Mouse (Mus musculus): ENCODE measurements around the gene Stfa2l1. TPM values are rescaled to one million over a fixed set of nuclear protein-coding genes. Genes with fewer than 3 reads are reported as not detected.
"Not testable (repeated sequence)": the region's sequence is repeated elsewhere in the genome, so short reads cannot be mapped to it uniquely, and the experiment has no call there.

Gene Stfa2l1
- polyA plus RNA-seq, 1 experiment from 2014 or later, result 1.6 TPM

DNA sequence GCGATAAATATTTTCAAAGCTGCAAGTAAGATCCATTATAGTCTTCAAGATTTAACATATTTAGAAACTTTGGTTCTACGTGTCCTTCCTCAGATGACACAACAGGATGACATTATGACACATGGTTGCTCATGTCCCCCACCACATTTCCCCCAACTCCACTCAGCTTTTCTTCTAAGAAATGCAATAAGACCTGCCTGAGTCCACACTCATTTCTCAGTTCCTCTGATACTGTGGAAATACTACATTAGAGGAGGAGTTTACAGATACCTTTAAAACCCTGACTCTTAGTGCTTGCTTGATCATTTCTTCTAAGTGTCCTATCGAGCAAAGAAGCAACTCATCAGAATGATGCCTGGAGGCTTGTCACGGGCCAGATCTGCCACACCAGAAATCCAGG is 27.3 kb downstream of the Stfa2l1 start, which contains the start of gene Gm5483:
TSS of gene Gm5483 (plus strand) at position 301 of the 400 bp plus-strand sequence.
- not testable (repeated sequence) for H3K36me3 ChIP-seq (ENCODE audit: control insufficient read depth, insufficient read depth, low read length); H3K9me3 ChIP-seq (ENCODE audit: control insufficient read depth, low read length); H3K4me3 ChIP-seq (ENCODE audit: low read depth, low read length); H3K27me3 ChIP-seq (replicated peaks; ENCODE audit: control insufficient read depth, insufficient read depth, low read length); DNase-seq (ENCODE audit: low spot score); H3K4me1 ChIP-seq (ENCODE audit: control insufficient read depth, insufficient read depth, low read length); H3K9ac ChIP-seq (ENCODE audit: low read depth, low read length); H3K27ac ChIP-seq (replicated peaks; ENCODE audit: low read depth, low read length); H3K4me2 ChIP-seq (ENCODE audit: low read depth, low read length); ATAC-seq (ENCODE audit: low read depth)
- WGBS, result 71% methylated on average over 4 of the region's 4 CpGs

DNA sequence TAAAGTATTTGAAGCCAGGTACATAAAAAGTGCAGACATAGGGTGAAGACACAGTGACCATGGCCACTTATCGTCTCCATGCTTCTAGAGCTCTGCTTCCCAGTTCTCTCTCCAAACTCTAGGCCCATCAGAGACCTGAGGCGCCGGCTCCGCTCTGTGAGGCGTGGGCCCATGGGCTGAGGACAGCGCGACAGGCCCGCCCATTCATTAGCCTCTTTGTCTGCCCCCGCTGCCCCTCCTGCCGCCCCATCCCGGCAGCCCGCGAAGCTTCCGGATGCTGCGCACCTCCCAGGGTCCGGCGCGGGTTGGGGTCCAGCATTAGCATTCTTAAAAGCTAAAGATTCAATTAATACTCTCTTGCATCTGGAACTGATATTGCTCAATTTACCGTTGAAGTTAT is 42.6 kb downstream of the Stfa2l1 start:
- 57% methylated on average over 19 of the region's 19 CpGs for WGBS
- DNase-seq (ENCODE audit: low spot score), result no peak
- H3K36me3 ChIP-seq (ENCODE audit: control insufficient read depth, insufficient read depth, low read length), result no peaks in the 10 kb centered on the region
- H3K27me3 ChIP-seq (replicated peaks; ENCODE audit: control insufficient read depth, insufficient read depth, low read length), result no peaks in the 10 kb centered on the region
- H3K9me3 ChIP-seq (ENCODE audit: control insufficient read depth, low read length), result no peaks in the 10 kb centered on the region
- peak overlapping the region; percentile 15; the same call in 1 of the 2 replicates for H3K4me2 ChIP-seq (ENCODE audit: low read depth, low read length)
- ATAC-seq (ENCODE audit: low read depth), result no peak
- no peaks in the 10 kb centered on the region for H3K4me1 ChIP-seq (ENCODE audit: control insufficient read depth, insufficient read depth, low read length)
- H3K27ac ChIP-seq (replicated peaks; ENCODE audit: low read depth, low read length), result no peak overlapping the region
- no peak overlapping the region for H3K9ac ChIP-seq (ENCODE audit: low read depth, low read length)
- no peak overlapping the region for H3K4me3 ChIP-seq (ENCODE audit: low read depth, low read length)

DNA sequence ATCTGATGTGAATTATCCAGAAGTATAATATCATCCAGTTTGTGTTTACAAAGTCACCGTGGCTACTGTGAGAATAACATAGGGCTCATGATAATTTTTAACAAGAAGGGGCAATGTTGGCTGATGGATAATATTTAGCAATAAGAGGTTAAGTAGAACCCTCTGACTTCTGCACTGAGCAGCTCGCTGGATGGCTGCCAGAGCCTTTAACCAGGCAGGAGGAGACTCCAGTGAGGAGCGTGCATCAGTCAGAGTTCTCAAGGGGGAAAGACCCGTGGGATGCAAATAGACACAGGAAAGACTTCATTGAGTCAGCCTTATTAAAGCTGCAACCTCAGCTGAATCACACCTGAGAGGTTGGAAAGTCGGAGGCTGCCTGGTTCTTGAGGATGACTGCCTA is 47.2 kb downstream of the Stfa2l1 start:
- ATAC-seq (ENCODE audit: low read depth) (no peak; the same call in 1 of the 2 replicates), DNase-seq (ENCODE audit: low spot score) (peak; percentile 43)
- Histone ChIP-seq H3K9ac (ENCODE audit: low read depth, low read length) (no peak overlapping the region), H3K4me3 (ENCODE audit: low read depth, low read length) (no peak overlapping the region), H3K36me3 (ENCODE audit: control insufficient read depth, insufficient read depth, low read length) (no peaks in the 10 kb centered on the region), H3K9me3 (ENCODE audit: control insufficient read depth, low read length) (no peaks in the 10 kb centered on the region), H3K4me2 (ENCODE audit: low read depth, low read length) (no peak overlapping the region), H3K4me1 (ENCODE audit: control insufficient read depth, insufficient read depth, low read length) (no peaks in the 10 kb centered on the region), H3K27ac (replicated peaks; ENCODE audit: low read depth, low read length) (no peak overlapping the region), H3K27me3 (replicated peaks; ENCODE audit: control insufficient read depth, insufficient read depth, low read length) (no peaks in the 10 kb centered on the region)
- WGBS, result 62% methylated on average over 5 of the region's 5 CpGs

GRCm38 (mm10) chr16:36205684-36206083 is 49.1 kb downstream of the Stfa2l1 start:
- not testable (repeated sequence) for ATAC-seq (ENCODE audit: low read depth); DNase-seq (ENCODE audit: low spot score); H3K36me3 ChIP-seq (ENCODE audit: control insufficient read depth, insufficient read depth, low read length); H3K4me1 ChIP-seq (ENCODE audit: control insufficient read depth, insufficient read depth, low read length); H3K4me3 ChIP-seq (ENCODE audit: low read depth, low read length); H3K9ac ChIP-seq (ENCODE audit: low read depth, low read length); H3K27ac ChIP-seq (replicated peaks; ENCODE audit: low read depth, low read length); H3K9me3 ChIP-seq (ENCODE audit: control insufficient read depth, low read length); H3K27me3 ChIP-seq (replicated peaks; ENCODE audit: control insufficient read depth, insufficient read depth, low read length); H3K4me2 ChIP-seq (ENCODE audit: low read depth, low read length)
- 34% methylated on average over 2 of the region's 2 CpGs for WGBS

DNA sequence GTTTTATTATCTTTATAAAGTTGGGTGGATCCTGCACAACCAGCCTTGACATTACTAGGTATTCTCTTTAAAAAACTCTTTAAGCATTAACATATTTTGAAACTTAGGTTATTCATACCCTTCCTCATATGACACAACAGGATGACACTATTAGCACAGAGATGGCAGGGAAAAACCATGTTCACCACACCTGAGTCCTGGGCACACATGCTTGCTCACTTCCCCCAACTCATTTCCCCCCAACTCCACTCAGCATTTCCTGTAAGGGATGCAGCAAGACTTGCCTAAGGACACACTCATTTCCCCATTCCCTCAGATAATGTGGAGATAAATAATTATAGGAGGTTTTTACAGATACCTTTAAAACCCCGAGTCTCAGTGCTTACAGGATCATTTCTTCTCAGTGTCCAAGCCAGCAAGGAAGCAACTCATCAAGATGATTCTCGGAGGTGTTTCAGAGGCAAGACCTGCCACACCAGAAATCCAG is 53.4 kb downstream of the Stfa2l1 start, which contains the start of gene Gm5416:
TSS of gene Gm5416 (plus strand) at position 437 of the 487 bp plus-strand sequence.
- Histone ChIP-seq H3K9me3 (ENCODE audit: control insufficient read depth, low read length) (no peaks in the 10 kb centered on the region), H3K4me2 (ENCODE audit: low read depth, low read length) (no peak within 1 kb of the TSS), H3K27ac (replicated peaks; ENCODE audit: low read depth, low read length) (no peak within 1 kb of the TSS), H3K36me3 (ENCODE audit: control insufficient read depth, insufficient read depth, low read length) (no peaks in the 10 kb centered on the region), H3K9ac (ENCODE audit: low read depth, low read length) (no peak within 1 kb of the TSS), H3K4me1 (ENCODE audit: control insufficient read depth, insufficient read depth, low read length) (no peaks in the 10 kb centered on the region), H3K27me3 (replicated peaks; ENCODE audit: control insufficient read depth, insufficient read depth, low read length) (no peaks in the 10 kb centered on the region), H3K4me3 (ENCODE audit: low read depth, low read length) (no peak within 1 kb of the TSS)
- DNase-seq (ENCODE audit: low spot score), result no peak
- 80% methylated on average over 2 of the region's 2 CpGs for WGBS
- no peak for ATAC-seq (ENCODE audit: low read depth)

Other genes with a start within 250 kb of the Stfa2l1 start
- gene Parp9, start 218.3 kb upstream of the Stfa2l1 start, polyA plus RNA-seq (2014; fragmentation: Nextera tagmentation; extraction: Ambion mirVana), result 5.4 and 6.1 TPM in 2 replicates
- gene Dtx3l, start 217.7 kb upstream of the Stfa2l1 start, polyA plus RNA-seq (2014; fragmentation: Nextera tagmentation; extraction: Ambion mirVana), result 4.3 and 4.5 TPM in 2 replicates
- gene Kpna1, start 178.1 kb upstream of the Stfa2l1 start, polyA plus RNA-seq (2014; fragmentation: Nextera tagmentation; extraction: Ambion mirVana), result 40.4 and 42.0 TPM in 2 replicates
- gene Wdr5b, start 115.6 kb upstream of the Stfa2l1 start, polyA plus RNA-seq (2014; fragmentation: Nextera tagmentation; extraction: Ambion mirVana), result 9.7 and 12.2 TPM in 2 replicates
- 378 and 432 TPM in 2 replicates for gene Fam162a, start 85.2 kb upstream of the Stfa2l1 start, polyA plus RNA-seq (2014; fragmentation: Nextera tagmentation; extraction: Ambion mirVana)
- gene Ccdc58, start 85.1 kb upstream of the Stfa2l1 start, polyA plus RNA-seq (2014; fragmentation: Nextera tagmentation; extraction: Ambion mirVana), result 68.9 and 69.6 TPM in 2 replicates
- 2.3 and 3.6 TPM in 2 replicates for gene Csta1, start 25.6 kb upstream of the Stfa2l1 start, polyA plus RNA-seq (2014; fragmentation: Nextera tagmentation; extraction: Ambion mirVana)
- 5.2 and 5.4 TPM in 2 replicates for gene Gm5483, start 27.4 kb downstream of the Stfa2l1 start, polyA plus RNA-seq (2014; fragmentation: Nextera tagmentation; extraction: Ambion mirVana)
- not detected in 2 replicates for gene Gm5416, start 53.6 kb downstream of the Stfa2l1 start, polyA plus RNA-seq (2014; fragmentation: Nextera tagmentation; extraction: Ambion mirVana)
- gene 2010005H15Rik, start 64.7 kb downstream of the Stfa2l1 start, polyA plus RNA-seq (2014; fragmentation: Nextera tagmentation; extraction: Ambion mirVana), result 0.37 and 1.2 TPM in 2 replicates
- gene Stfa1, start 120.1 kb downstream of the Stfa2l1 start, polyA plus RNA-seq (2014; fragmentation: Nextera tagmentation; extraction: Ambion mirVana), result 15.3 and 31.0 TPM in 2 replicates
- 1.2 TPM in 1 of 2 replicates, not detected in the other for gene BC117090, start 177.5 kb downstream of the Stfa2l1 start, polyA plus RNA-seq (2014; fragmentation: Nextera tagmentation; extraction: Ambion mirVana)
- 50.8 and 126 TPM in 2 replicates for gene BC100530, start 210.9 kb downstream of the Stfa2l1 start, polyA plus RNA-seq (2014; fragmentation: Nextera tagmentation; extraction: Ambion mirVana)